Mouse (Mus musculus) olfactory bulb, adult 2 months (tissue): ENCODE data around the gene Apoc4. TPM values are rescaled to one million over a fixed set of nuclear protein-coding genes. Genes with fewer than 3 reads are reported as not detected.

Experiments used
- H3K27ac ChIP-seq: fragments of 200-500 bp; 2 replicates; pipeline ENCODE4 v1.5.1; 2012; ENCODE audit warnings: low read depth, low read length; ENCODE audit not compliant: insufficient read depth
- H3K4me1 ChIP-seq: fragments of 200-500 bp; 2 replicates; pipeline ENCODE4 v1.6.1; 2012; ENCODE audit warnings: low read length; ENCODE audit not compliant: control insufficient read depth, insufficient read depth
- H3K4me3 ChIP-seq: fragments of 200-500 bp; 2 replicates; pipeline ENCODE4 v1.5.1; 2012; ENCODE audit warnings: mild to moderate bottlenecking, low read depth, low read length, moderate library complexity; ENCODE audit not compliant: insufficient read depth
- CTCF ChIP-seq: fragments of 200-500 bp; IDR thresholded peaks from 2 replicates; pipeline ENCODE4 v1.5.1; 2012; ENCODE audit warnings: low read depth, mild to moderate bottlenecking, low read length, moderate library complexity; ENCODE audit not compliant: insufficient read depth
- POLR2A ChIP-seq: fragments of 200-500 bp; IDR thresholded peaks from 2 replicates; pipeline ENCODE4 v1.6.1; 2012; ENCODE audit warnings: mild to moderate bottlenecking, low read depth, low read length, moderate library complexity; ENCODE audit not compliant: insufficient read depth
- WGBS: fragments of 180-500 bp; shearing (Covaris S2); methylation state at CpG from one replicate; pipeline ENCODE4 v1.1.7; 2018; 5-methylcytosine and 5-hydroxymethylcytosine counted together
- polyA plus RNA-seq: library from polyadenylated mRNA; stranded (reverse); fragments of >200 nt; gene quantifications from 2 replicates; pipeline ENCODE4 v1.2.4, GENCODE M21; 2012; ENCODE audit warnings: low replicate concordance; ENCODE audit not compliant: missing spikeins, insufficient read depth, insufficient read length

Gene Apoc4
- polyA plus RNA-seq, 1 experiment, result not detected

GRCm38 (mm10) chr7:19652614-19653013, 28.7 kb downstream of the Apoc4 start:
- H3K27ac ChIP-seq, result no peak overlapping the region

GRCm38 (mm10) chr7:19651063-19651786, 30.1 kb downstream of the Apoc4 start:
- Histone ChIP-seq H3K4me3 (no peak overlapping the region), H3K4me1 (no peaks in the 10 kb centered on the region), H3K27ac (no peak overlapping the region)
- TF ChIP-seq POLR2A (no peak), CTCF (no peak)
- 92% methylated on average over 6 of the region's 6 CpGs for WGBS

More at GRCm38 (mm10) chr7:19652614-19653013, 28.7 kb downstream of the Apoc4 start:
- 90% methylated on average over 2 of the region's 2 CpGs for WGBS
- no peaks in the 10 kb centered on the region for H3K4me1 ChIP-seq
- TF ChIP-seq CTCF (no peak), POLR2A (no peak)
- H3K4me3 ChIP-seq, result no peak overlapping the region

GRCm38 (mm10) chr7:19641223-19641622, 40.1 kb downstream of the Apoc4 start:
- 69% methylated on average over 4 of the region's 4 CpGs for WGBS
- Histone ChIP-seq H3K4me3 (no peak overlapping the region), H3K27ac (no peak overlapping the region), H3K4me1 (no peaks in the 10 kb centered on the region)
- TF ChIP-seq POLR2A (no peak), CTCF (no peak)

- Histone ChIP-seq H3K4me1 (no peaks in the 10 kb centered on the region), H3K4me3 (no peak overlapping the region), H3K27ac (no peak overlapping the region)
- TF ChIP-seq POLR2A, result no peak
- TF ChIP-seq CTCF, result no peak
- 88% methylated on average over 11 of the region's 11 CpGs for WGBS
Measured at GRCm38 (mm10) chr7:19635074-19635827, 46.0 kb downstream of the Apoc4 start.

- no peak overlapping the region for H3K27ac ChIP-seq
- H3K4me3 ChIP-seq, result no peak overlapping the region
- TF ChIP-seq CTCF (no peak), POLR2A (no peak)
- peaks cover 2% of the 10 kb centered on the region; the same call in 1 of the 2 replicates for H3K4me1 ChIP-seq
- 92% methylated on average over 2 of the region's 2 CpGs for WGBS
Measured at GRCm38 (mm10) chr7:19634591-19634990, 46.7 kb downstream of the Apoc4 start.

DNA sequence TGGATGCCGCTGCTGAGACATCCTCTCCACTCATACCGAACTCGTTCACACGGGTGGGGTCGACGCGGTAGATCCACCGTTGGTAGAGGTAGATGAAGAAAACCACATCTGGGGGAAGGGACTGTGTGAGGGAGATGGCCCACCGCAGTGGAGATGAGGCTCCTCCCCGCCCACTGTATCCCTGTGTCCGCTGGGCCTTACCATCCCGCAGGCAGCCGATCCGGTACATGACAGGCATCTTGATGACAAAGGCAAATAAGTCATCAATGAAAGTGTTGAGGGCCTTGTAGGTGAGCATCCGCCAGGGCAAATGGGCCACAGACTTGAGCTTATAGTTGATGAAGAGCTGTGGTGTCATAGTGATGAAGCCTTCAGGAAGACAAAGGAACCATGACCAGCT, 47.4 kb downstream of the Apoc4 start:
- 94% methylated on average over 15 of the region's 15 CpGs for WGBS
- Histone ChIP-seq H3K4me3 (no peak overlapping the region), H3K4me1 (peaks cover 4% of the 10 kb centered on the region; the same call in 1 of the 2 replicates), H3K27ac (no peak overlapping the region)
- TF ChIP-seq CTCF (no peak), POLR2A (no peak)

DNA sequence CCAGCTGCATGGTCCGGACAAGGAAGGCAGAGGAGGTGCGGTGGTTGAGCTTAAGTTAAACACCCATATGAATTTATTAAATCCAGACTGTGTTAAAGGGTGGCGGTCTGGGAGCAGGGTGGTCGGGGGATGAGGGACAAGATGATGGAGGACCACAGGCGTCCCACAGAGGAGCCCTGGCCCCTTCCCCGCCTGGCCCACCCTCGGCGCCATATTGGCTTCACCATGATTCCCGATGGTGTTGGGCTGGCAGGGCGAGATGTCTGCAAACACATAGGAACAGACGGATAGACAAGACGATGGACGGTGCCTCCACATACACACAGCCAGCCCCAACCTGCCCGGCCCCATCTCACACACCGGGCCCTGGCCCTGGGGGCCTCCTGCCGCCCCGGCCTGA, 48.1 kb downstream of the Apoc4 start:
- Histone ChIP-seq H3K4me3 (no peak overlapping the region), H3K27ac (no peak overlapping the region), H3K4me1 (peaks cover 8% of the 10 kb centered on the region)
- TF ChIP-seq POLR2A (no peak), CTCF (no peak)
- 92% methylated on average over 17 of the region's 17 CpGs for WGBS

DNA sequence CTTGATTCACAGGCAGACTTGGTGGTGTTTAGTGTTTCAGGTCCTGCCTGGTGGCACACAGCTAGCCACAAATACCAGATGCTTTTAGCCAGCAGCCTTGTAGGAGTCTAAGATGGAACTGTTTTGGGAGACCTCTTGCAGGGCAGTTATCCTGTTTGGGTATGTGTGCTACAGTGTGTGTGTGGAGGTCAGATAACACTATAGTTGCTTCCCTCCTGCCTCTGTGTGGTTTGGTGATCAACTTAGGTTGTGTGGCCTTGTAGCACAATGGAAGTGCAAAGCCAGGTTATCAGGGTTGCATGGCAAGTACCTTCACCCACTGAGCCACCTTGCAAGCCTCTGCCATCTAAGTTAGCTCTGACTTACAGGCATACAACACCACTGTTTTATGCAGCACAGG, 48.6 kb downstream of the Apoc4 start:
- no peak overlapping the region for H3K4me3 ChIP-seq
- H3K27ac ChIP-seq, result no peak overlapping the region
- TF ChIP-seq CTCF, result no peak
- no peak for TF ChIP-seq POLR2A
- peaks cover 10% of the 10 kb centered on the region for H3K4me1 ChIP-seq

DNA sequence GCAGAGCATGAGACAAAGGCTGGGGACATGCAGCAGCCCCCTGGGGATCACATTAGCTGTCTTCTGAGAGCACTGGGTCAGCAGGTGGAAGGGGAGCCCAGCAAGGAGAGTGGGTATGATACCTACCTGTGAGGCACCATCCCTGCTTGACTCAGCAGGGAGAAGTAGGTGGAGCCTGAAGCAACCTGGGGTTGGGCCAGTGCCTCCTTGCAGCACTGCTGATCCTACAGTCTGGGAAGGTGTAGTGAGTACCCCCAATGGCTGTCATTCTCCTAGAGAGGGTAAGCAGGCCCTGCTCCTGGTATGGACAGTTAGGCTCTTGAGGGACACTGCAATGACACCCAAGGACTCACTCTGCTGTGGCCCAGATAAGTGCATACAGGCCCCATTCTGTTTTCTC, 49.0 kb downstream of the Apoc4 start:
- no peak overlapping the region for H3K27ac ChIP-seq
- H3K4me3 ChIP-seq, result no peak overlapping the region
- no peak for TF ChIP-seq CTCF
- TF ChIP-seq POLR2A, result no peak
- H3K4me1 ChIP-seq, result peaks cover 10% of the 10 kb centered on the region
